Mouse (Mus musculus): Measurements from ENCODE around the gene Cwf19l1.

Gene Cwf19l1

DNA sequence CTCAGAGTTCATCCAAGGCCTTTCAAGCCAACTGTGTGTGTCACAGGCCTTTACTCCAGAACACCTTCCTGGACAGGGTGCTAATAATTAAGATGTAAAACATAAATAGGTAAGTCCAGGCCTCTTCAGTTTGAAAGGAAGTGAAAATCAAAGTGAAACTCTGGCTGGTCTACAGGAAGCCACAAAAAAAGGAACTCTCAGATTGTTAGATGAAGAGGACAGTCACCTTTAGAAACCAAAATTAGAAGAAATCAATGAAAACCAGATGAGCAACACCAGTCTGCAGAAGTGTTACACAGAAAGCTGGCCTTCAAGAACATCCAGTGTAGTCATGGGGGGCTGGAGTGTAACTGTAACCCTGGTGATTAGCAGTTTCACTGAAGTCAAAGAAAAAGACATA lies 17.9 kb downstream of the Cwf19l1 start:
- no peak for DNase-seq (ENCODE audit: extremely low read depth, insufficient read length, low spot score)

DNA sequence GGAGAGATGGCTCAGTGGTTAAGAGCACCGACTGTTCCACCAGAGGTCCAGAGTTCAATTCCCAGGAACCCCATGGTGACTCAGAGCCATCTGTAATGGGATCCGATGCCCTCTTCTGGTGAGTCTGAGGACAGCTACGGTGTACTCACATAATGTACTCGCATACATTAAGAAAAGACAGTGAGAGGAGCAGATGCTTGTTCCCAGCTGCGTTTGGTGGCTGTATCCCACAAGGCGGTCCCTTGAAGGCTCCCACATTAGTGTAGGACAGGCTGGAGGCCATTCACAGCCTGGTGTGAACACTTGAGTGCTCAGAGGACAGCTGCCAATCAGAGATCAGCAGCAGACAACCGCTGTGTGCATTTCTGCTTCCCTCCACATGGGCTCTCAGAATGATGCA lies 24.0 kb downstream of the Cwf19l1 start:
- DNase-seq (ENCODE audit: extremely low read depth, insufficient read length, low spot score): peak; percentile 17

DNA sequence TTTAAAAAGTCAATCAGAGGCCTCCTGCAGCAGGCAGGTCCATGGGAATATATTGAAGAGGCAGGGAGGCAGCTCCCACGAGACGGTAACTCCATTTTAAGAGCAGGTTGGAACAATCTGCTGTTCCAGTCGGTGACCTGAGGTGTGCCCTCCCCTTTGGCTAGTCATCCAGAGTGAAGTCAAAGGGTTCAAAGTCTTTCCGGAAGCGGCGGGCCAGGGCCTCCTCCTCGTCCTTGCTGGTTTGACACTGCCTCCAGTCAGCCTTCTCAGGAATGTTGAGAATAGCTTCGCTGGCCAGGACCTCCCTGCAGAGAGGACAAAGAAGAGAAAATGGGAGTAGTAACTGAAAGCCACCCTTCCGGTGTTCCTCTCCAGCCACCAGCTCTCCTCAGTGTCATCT lies 25.3 kb downstream of the Cwf19l1 start:
- DNase-seq (ENCODE audit: extremely low read depth, insufficient read length, low spot score): no peak

DNA sequence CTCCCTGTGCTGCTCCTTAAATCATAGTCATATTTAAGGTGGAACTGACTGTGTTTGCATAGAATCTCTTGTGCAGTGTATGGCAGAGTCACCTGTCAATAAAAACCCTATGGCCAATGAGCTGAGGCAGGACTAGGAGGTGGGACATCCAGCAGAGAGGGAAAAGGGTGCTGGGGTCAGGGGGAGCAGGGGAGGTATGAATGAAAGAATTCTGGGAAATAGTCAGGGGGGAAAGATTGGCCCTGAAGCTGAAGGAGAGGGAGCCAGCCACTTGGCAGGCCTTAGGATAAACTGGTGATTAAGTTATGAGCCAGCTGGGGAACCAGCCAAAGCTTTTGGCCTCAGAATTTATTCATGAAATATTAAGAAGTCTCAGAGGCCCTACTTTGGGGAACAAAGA lies 26.7 kb downstream of the Cwf19l1 start:
- no peak for DNase-seq (ENCODE audit: extremely low read depth, insufficient read length, low spot score)

DNA sequence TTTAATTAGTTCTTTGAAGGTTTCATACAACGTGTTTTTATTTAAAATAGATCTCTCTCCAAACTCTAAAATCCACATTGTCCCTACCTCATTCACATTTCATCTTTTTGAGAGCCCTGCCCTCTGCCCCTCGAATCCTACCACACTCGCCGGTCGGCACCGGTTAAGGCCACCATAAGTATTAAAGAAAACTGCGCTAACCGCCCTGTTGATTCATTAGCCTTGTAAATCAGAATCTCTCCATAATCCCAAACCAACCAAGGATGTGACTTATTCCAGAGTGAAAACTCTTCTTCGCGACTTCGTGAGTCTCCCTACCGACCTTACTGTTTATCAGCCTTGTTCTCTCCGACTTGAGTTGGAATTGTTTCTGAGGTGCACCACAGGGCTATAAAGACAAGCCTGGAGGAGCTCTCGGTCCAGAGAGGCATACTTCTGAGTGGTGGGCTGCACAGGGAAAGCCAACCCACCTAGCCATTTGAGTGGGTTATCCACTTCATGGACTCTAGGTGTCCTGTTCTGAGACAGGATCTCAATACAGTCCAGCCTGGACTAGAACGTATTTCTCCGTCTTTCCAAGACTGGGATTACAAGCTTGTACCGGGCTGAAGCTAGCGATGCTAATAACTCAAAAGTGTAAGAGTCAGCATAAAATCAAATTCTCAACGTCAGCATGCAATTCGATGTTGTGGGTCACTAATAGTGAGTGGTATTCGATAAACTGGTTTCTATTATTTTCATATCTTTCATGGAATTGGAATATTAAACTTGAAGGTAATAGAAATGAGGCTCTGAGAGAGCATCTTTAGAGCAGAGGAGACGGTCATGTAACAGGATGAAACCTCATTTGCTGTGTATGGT lies 27.8 kb downstream of the Cwf19l1 start:
- DNase-seq (ENCODE audit: extremely low read depth, insufficient read length, low spot score): no peak

DNA sequence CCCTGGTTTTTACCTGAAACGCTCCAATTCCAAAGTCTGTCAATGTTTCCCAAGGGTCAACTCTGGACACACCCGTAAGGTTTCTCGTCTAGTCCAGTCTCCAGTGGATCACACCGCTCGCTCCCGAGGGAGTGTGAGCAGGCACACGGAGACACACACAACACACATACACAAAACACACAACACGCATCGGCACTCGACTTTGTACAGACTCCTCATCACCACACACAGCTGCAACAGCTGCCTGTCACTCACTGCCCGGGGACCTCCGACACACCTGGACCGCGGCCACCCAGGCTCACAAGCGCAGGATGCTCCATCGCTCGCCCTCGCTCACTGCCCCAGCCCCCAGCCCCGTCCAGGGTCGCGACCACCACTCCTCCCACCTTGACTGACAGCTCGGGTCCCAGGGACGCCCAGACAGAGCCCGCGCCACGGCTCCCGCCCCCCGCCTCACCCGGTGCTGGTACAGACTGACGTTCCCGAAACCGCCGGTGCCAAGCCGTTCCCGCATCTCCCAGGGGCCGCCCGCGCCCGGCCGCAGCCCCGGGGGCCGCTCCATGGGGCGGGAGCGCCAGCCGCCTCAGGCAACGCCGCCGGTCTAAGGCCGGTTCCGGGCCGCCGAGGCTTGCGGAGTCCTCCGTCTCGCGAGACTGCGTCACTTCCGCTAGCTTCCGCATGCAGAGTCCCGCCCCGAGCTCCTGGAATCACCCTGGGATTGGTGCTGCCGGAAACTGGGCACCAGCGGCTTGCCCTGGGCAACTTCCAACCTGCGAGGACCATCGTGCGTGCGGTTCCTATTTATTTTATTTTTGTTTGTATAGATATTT lies 28.6 kb downstream of the Cwf19l1 start, which contains the start of gene Chuk:
Gene Chuk (minus strand): TSS at position 650 of the 830 bp plus-strand sequence.
- DNase-seq (ENCODE audit: extremely low read depth, insufficient read length, low spot score): peak; percentile 89

DNA sequence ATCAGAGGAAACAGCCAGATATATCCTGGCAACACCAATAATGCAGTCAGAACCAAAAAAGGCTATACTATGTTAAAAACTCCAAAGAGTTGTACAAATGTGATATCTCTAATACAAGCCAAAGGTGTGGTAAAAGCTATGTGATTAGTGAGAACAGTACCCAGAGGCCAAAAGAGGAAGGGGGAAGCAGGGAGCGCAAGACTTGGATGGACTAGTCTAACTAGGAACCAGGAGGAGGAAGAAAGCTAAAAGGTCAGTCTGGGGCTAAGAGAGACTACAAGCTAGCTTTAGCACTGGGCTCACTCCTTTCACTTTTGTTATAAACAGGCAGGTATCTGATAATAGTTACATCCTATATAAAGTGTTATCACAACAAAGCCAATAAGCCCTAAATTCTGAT lies 31.3 kb downstream of the Cwf19l1 start:
- DNase-seq (ENCODE audit: extremely low read depth, insufficient read length, low spot score): no peak

DNA sequence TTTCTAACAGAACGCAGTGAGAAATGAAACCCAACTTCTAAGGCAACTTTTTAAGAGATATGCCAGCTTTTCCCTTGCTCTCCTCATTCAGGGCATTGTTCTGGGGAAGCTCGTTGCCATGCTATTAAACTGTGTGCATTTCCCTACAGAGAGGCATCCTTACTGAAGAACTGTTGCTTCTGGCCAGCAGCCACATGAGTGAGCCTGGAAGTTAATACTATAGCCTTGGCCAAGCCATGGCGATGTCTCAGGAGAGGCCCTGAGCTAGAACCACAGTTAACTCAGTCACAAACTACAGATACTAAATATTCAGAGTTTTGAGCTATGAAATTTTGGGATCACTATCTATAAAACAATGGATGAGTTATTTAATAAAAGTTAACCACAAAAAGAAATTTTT lies 32.7 kb downstream of the Cwf19l1 start:
- no peak for DNase-seq (ENCODE audit: extremely low read depth, insufficient read length, low spot score)

DNA sequence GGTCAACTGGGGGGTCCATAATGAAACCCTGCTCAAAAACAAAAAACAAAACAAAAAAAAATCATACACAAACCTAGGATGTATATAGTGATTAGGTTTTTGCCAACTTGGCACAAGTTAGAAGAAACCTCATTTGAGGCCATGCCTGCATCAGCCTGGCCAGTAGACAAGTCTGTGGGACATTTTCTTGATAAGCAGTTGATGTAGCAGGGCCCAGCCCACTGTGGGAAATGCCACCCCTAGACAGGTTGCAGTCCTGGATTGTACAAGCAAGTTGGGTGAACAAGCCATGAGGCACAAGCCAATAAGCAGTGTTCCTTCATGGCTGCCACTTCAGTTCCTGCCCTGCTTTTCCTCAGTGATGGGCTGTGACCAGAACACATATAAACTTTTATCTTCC lies 34.8 kb downstream of the Cwf19l1 start:
- no peak for DNase-seq (ENCODE audit: extremely low read depth, insufficient read length, low spot score)

DNA sequence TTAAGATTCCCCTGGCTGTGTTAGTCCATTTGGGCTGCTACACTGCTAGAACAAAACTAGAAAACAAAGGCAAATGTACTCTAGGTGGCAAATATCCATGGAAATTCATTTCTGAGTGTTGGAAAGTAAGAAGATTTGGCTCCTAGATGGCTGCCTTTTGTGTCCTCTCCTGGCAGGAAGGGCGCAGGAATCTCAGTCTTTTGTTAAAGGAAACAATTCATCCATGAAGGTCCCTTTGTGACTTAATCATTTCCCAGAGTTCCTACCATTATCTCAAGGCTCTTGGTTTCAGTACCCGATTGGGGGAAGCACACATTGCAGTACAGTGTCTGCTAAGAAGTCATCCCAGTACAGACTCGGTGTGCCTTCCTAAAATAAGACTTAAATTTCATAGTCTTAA lies 49.4 kb downstream of the Cwf19l1 start:
- DNase-seq (ENCODE audit: extremely low read depth, insufficient read length, low spot score): no peak

DNA sequence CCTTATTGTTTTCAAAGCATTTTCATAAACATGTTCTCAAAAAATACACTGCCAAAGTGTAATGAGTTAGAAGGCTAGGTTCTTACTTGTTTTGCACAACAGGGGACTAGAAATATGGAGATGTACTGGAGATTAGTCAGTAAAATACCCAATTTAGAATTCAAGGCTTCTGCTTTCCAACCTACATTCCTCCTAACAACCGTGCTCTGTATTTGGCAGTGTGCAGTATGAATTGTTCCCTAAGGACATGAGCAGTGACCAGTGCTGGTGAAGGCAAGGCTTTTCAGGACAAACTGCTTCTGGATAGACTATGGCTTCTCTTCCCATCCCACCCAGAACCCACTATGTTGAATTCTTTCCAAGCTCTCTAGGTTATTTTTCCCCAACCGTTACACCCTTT lies 54.8 kb downstream of the Cwf19l1 start:
- DNase-seq (ENCODE audit: extremely low read depth, insufficient read length, low spot score): no peak

DNA sequence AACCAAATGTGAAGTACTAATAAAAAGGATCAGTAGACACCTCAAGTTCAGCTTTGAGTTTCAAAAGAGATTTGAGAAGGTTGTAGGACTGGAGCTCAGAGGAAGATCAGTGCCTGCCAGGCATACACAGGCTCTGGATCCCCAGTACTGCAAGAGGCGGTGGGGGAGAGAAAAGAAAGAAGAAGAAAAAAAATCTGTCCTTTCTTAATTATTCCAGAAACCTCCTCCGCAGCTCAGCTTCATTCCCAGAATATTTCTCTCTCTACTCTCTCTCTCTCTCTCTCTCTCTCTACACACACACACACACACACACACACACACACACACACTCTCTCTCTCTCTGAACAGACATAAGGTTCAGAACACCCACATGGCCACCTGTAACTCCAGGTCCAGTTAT lies 55.7 kb downstream of the Cwf19l1 start:
- DNase-seq (ENCODE audit: extremely low read depth, insufficient read length, low spot score): no peak

DNA sequence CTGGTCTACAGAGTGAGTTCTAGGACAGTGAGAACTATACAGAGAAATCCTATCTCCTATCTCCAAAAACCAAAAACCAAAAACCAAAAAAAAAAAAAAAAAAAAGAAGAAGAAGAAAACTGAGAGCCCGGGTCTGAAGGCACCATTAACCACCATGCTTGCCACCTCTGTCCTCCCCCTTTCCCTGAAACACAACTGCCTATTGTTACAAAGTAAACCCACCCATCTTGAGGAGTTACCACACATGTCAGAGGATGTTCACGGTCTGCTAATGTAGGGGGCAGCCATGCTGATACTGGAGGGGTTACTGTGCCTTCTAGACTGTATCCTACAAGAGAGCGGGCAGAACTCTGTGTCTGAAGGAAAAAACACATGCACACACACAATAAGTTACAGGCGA lies 58.7 kb downstream of the Cwf19l1 start:
- no peak for DNase-seq (ENCODE audit: extremely low read depth, insufficient read length, low spot score)

DNA sequence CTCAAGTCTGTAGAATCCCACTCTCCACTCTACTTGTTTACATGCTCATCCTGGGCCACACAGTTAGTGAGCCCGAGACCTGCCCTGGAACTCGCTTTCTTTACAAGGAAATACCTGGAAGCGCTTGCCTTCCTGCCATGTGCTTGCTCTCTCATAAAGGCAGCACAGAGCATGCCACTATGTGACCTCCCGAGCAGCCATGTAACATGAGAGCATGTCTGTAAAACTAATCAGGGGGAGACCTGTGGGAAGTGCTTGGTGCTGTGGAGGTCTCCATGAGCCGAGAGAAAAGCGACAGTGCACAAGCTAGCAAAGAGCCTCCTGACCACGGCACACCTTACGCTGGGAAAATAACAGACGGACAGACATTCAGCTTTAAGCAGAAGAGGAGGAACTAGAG lies 59.2 kb downstream of the Cwf19l1 start:
- no peak for DNase-seq (ENCODE audit: extremely low read depth, insufficient read length, low spot score)

DNA sequence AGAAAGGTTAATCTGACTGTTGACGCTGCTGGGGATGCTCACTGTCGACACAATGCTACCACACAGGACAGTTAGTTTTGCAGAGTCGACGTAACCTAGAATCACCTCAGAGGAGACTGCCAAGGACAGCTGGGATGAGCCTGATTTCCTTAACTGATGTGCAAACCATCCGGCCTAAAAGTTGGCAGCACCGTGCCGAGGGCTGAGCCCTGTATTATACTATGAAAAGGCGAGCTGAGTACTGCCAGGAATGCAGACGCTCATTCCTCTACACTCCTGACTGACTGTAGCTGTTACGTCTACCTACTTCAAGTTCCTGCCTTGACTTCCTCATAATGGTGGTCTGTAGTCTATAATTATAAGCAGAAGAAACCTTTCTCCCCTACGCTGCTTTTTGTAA lies 60.7 kb downstream of the Cwf19l1 start:
- no peak for DNase-seq (ENCODE audit: extremely low read depth, insufficient read length, low spot score)

DNA sequence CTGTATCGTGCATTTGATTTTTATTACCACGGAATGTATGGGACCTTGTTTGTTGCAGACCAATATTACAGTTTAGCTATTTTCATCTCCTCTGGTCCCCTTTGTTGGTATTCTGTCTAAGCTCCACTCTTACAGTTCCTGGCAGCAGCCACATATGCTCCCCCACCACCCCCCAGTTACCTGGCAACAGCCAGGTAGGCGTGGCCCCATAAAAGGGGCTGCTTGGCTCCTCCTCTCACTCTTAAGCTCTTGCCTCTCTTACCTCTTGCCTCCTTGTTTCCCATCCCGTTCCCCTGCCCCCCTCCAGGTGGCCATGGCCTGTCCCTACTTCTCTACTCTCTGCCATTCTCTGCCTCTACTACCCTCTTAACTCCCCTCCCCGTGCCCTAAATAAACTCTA lies 64.5 kb downstream of the Cwf19l1 start:
- no peak for DNase-seq (ENCODE audit: extremely low read depth, insufficient read length, low spot score)

DNA sequence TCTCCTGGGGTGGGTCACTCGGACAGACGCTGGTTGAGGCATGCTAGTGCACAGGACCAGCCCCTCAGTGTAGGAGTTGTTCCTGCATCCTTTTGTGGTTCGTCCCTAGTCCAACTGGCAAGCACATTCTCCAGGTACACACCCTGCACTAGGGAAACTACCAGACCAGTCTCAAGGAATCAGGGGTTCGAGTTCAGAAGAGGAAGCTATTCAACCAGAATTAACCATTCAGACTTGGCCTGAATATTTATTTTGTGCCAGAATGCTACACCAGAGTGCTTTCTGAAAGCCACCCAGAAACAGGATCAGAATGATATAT lies 65.8 kb downstream of the Cwf19l1 start:
- DNase-seq (ENCODE audit: extremely low read depth, insufficient read length, low spot score): no peak

DNA sequence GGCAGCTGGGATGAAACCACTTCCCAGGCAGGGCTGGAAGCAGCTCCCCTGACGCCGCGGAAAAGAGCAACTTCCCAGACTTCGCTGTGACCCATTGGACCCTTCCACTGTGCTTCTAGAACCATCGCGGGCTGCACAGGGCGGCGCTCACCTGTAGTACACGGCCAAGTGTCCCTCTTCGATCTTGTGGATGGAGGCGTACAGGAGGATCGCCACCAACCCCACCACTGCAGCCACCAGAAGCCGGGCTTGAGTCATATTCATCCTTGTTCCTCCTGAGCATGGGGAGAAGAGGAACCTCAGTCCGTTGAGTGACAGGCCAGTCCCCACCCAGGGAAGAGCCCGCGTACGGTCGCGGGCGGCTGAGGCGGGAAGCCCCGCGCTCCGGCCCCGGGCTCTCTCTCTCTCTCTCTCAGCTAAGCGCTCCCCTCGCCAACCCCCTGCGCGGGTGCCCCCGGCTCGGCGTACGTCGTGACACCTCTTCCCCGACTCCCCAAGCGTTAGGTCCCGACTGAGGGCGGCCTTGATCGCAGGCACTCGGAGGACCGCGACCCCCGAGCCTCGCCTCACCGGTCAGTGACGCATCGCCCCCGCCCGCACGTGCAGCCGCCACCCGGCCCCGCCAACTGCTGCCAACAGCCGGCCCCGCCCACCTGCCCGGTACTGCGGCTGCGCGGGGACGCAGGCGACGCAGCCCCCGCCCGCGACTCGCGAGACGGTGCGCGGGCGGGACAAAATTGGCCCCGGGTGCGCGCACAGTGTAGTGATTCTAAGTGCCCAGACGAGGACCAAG lies 66.4 kb downstream of the Cwf19l1 start, which contains the start of gene Erlin1:
Gene Erlin1 (minus strand): TSS at position 665 of the 793 bp plus-strand sequence.
- peak; percentile 89 for DNase-seq (ENCODE audit: extremely low read depth, insufficient read length, low spot score)

DNA sequence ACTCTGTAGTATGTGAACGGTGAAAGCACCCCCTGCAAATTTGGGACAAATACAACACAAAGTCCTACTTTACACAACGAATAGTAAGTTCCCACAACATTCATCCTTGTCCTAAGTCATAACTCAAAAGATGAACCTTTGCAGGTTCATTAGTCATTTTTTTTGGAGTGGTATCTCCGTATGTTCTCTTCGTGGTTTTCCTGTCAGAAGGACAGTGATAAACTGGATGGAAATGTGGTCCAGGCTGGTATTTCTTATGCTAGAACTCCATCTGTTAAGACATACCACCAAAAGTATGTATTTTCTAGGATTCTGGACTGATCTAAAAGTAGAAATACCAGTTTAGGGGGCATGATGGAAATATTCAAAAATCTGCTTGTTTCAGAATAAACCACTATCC lies 67.4 kb downstream of the Cwf19l1 start:
- no peak for DNase-seq (ENCODE audit: extremely low read depth, insufficient read length, low spot score)

DNA sequence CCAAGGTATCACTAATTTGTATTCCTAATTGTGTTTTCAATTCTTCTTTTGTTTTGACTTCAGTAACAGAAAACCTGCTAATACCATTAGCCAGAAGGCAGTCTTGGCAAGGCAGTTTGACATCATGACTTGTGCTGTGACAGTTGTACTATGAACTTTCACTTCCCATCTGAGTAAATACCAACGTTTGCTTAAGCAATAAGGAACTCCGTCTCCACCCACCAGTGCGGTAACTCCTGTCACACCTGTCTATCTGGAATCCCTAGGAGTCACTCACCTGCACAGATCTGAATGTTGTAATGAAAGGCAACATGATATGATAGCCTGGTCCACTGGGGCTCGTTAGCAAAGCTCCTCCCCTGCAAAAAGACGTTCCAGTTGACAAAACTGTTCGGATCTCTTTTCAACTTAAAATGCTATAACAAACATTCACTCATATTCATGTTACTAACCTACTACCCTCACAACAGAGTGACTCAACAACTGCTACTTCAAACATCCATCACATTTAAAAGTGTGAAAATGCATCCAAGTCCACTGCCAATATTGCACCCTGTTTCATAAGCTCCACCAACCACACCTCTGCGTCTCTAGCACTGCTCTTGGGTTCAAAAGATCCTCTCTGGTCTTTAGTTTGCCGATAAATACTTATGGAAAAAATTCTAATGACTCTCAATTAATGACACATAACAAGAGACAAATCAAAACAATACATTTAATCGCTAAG lies 68.2 kb downstream of the Cwf19l1 start:
- DNase-seq (ENCODE audit: extremely low read depth, insufficient read length, low spot score): no peak

DNA sequence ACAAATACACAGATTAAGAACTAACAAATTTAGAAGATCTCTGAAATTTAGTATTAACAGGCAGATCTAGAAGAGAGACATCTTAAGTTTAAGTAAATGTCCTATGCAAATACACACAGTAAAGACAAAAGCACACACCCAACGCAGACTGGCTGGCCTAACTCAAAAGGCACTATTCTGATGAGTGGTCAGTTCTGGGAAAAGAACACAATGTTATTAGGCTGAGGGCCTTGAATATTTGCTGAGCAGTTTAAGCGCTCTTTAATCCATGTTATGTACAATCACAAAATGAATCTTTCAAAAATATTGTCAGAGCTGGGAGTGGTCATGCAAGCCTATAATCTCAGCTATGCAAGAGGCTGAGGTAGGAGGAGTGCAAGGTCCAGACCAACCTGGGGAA lies 70.9 kb downstream of the Cwf19l1 start:
- DNase-seq (ENCODE audit: extremely low read depth, insufficient read length, low spot score): no peak
